Mouse (Mus musculus): ENCODE results near the gene Stt3b. TPM values are rescaled to one million over a fixed set of nuclear protein-coding genes. Genes with fewer than 3 reads are reported as not detected.

The Stt3b gene
- polyA plus RNA-seq, 2 experiments = 67.2 to 117 TPM

- H3K36me3 ChIP-seq (ENCODE audit: control insufficient read depth, insufficient read depth, low read length) = no peaks in the 10 kb centered on the region
- no peak overlapping the region for H3K9ac ChIP-seq (ENCODE audit: low read depth, low read length, severe bottlenecking)
- H3K9me3 ChIP-seq (ENCODE audit: control insufficient read depth, low read length) = no peaks in the 10 kb centered on the region
- H3K4me3 ChIP-seq (replicated peaks; ENCODE audit: low read length) = no peak overlapping the region
- ATAC-seq (ENCODE audit: low FRiP score, low read depth) (no peak), DNase-seq (ENCODE audit: low spot score) (no peak)
- H3K27me3 ChIP-seq (ENCODE audit: control insufficient read depth, insufficient read depth, low read length) = no peaks in the 10 kb centered on the region
- TF ChIP-seq POLR2A (IDR thresholded peaks at IDR 0.05; ENCODE audit: borderline replicate concordance, extremely low read depth, insufficient read depth, insufficient read length) = no peak
- 91% methylated on average over 15 of the region's 15 CpGs for WGBS
- H3K27ac ChIP-seq (replicated peaks; ENCODE audit: low read depth, low read length) = no peak overlapping the region
- no peak overlapping the region for H3K4me2 ChIP-seq (replicated peaks; ENCODE audit: low read depth, low read length, severe bottlenecking)
- peaks cover 4% of the 10 kb centered on the region for H3K4me1 ChIP-seq (ENCODE audit: control insufficient read depth, insufficient read depth, low read length)
Measured at GRCm38 (mm10) chr9:115200166-115200862, 109.9 kb downstream of the Stt3b start.

- H3K27me3 ChIP-seq (ENCODE audit: control insufficient read depth, insufficient read depth, low read length) = no peaks in the 10 kb centered on the region
- H3K4me1 ChIP-seq (ENCODE audit: control insufficient read depth, insufficient read depth, low read length) = peaks cover 8% of the 10 kb centered on the region
- DNase-seq (ENCODE audit: low spot score) (no peak), ATAC-seq (ENCODE audit: low FRiP score, low read depth) (no peak)
- no peak overlapping the region for H3K9ac ChIP-seq (ENCODE audit: low read depth, low read length, severe bottlenecking)
- no peaks in the 10 kb centered on the region for H3K36me3 ChIP-seq (ENCODE audit: control insufficient read depth, insufficient read depth, low read length)
- WGBS = 61% methylated on average over 7 of the region's 7 CpGs
- H3K4me2 ChIP-seq (replicated peaks; ENCODE audit: low read depth, low read length, severe bottlenecking) = no peak overlapping the region
- H3K27ac ChIP-seq (replicated peaks; ENCODE audit: low read depth, low read length) = no peak overlapping the region
- TF ChIP-seq POLR2A (IDR thresholded peaks at IDR 0.05; ENCODE audit: borderline replicate concordance, extremely low read depth, insufficient read depth, insufficient read length) = no peak
- H3K9me3 ChIP-seq (ENCODE audit: control insufficient read depth, low read length) = no peaks in the 10 kb centered on the region
- no peak overlapping the region for H3K4me3 ChIP-seq (replicated peaks; ENCODE audit: low read length)
Measured at GRCm38 (mm10) chr9:115197082-115197481, 113.1 kb downstream of the Stt3b start.

- 72% methylated on average over 3 of the region's 3 CpGs for WGBS
- H3K27me3 ChIP-seq (ENCODE audit: control insufficient read depth, insufficient read depth, low read length) = no peaks in the 10 kb centered on the region
- peaks cover 15% of the 10 kb centered on the region for H3K4me1 ChIP-seq (ENCODE audit: control insufficient read depth, insufficient read depth, low read length)
- H3K4me2 ChIP-seq (replicated peaks; ENCODE audit: low read depth, low read length, severe bottlenecking) = no peak overlapping the region
- H3K27ac ChIP-seq (replicated peaks; ENCODE audit: low read depth, low read length) = no peak overlapping the region
- DNase-seq (ENCODE audit: low spot score) (no peak), ATAC-seq (ENCODE audit: low FRiP score, low read depth) (no peak)
- H3K4me3 ChIP-seq (replicated peaks; ENCODE audit: low read length) = no peak overlapping the region
- H3K9ac ChIP-seq (ENCODE audit: low read depth, low read length, severe bottlenecking) = no peak overlapping the region
- TF ChIP-seq POLR2A (IDR thresholded peaks at IDR 0.05; ENCODE audit: borderline replicate concordance, extremely low read depth, insufficient read depth, insufficient read length) = no peak
- H3K36me3 ChIP-seq (ENCODE audit: control insufficient read depth, insufficient read depth, low read length) = no peaks in the 10 kb centered on the region
- no peaks in the 10 kb centered on the region for H3K9me3 ChIP-seq (ENCODE audit: control insufficient read depth, low read length)
Measured at GRCm38 (mm10) chr9:115192890-115193289, 117.3 kb downstream of the Stt3b start.

All from limb, embryonic 14.5 days (tissue).